Mouse (Mus musculus): Measurements from ENCODE around the gene Rab43. TPM values are rescaled to one million over a fixed set of nuclear protein-coding genes. Genes with fewer than 3 reads are reported as not detected.

The Rab43 gene
- polyA plus RNA-seq, 1 experiment = 14.8 TPM

DNA sequence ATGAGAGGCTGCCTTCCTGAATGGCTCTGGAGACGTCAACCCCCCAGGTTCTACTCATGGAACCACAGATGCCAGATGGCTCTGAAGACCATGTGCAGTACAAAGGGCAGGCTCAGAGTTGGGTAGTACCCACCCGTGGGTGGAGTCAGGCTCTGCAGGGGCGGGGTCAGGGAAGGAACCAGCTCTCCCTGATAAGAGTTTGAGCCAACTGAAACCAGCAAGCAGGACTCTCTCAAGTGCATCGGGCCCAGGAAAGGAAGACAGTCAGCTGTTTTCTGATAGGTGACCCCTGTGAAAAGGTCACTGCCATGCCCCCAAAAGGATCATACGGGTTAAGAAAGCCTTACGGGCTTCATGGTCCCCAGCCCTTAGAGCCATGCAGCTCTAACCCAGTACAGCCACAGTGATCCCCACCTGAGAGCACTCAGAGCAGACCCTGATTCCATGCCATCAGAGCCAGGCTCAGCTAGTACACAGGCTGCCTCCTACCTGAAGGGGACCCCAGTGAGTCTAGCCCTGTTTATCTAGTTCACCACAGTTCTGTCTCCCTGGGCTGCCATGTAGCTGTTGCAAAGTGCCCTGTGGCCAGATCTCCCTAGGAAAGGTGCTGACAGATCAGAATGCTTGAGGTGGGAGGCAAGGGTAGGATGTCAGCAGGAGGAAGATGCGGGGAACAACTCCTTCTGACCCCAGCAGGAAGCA is 21.0 kb downstream of the Rab43 start:
- H3K36me3 ChIP-seq (ENCODE audit: control insufficient read depth, insufficient read depth) = no peaks in the 10 kb centered on the region
- H3K79me2 ChIP-seq (ENCODE audit: control insufficient read depth, insufficient read depth) = no peaks in the 10 kb centered on the region
- no peak for TF ChIP-seq E2F4 (IDR thresholded peaks at IDR 0.05; ENCODE audit: insufficient read depth)
- TF ChIP-seq SRF (IDR thresholded peaks at IDR 0.05; ENCODE audit: control insufficient read depth, insufficient read length, low read depth) = no peak
- no peak for TF ChIP-seq MYOG (IDR thresholded peaks at IDR 0.05; ENCODE audit: control insufficient read depth in 1 of 3, insufficient read depth in 1 of 3, insufficient read length in 2 of 3, low read depth in 2 of 3)
- no peak for TF ChIP-seq MAX (IDR thresholded peaks at IDR 0.05; ENCODE audit: low read depth)
- TF ChIP-seq CEBPB (IDR thresholded peaks at IDR 0.05; ENCODE audit: insufficient read depth, poor library complexity, severe bottlenecking) = no peak
- no peak for TF ChIP-seq REST (IDR thresholded peaks at IDR 0.05; ENCODE audit: insufficient read depth, insufficient read length)
- TF ChIP-seq POLR2AphosphoS2 (IDR thresholded peaks at IDR 0.05; ENCODE audit: insufficient read length, low read depth) = no peak
- no peak for TF ChIP-seq POLR2A (IDR thresholded peaks at IDR 0.05; ENCODE audit: insufficient read length, low read depth)
- TF ChIP-seq TCF12 (IDR thresholded peaks at IDR 0.05; ENCODE audit: insufficient read depth, poor library complexity, severe bottlenecking) = no peak
- TF ChIP-seq MYOD1 (IDR thresholded peaks at IDR 0.05; ENCODE audit: control insufficient read depth in 1 of 3, insufficient read length in 2 of 3, low read depth in 2 of 3) = no peak
- TF ChIP-seq TCF3 (IDR thresholded peaks at IDR 0.05; ENCODE audit: insufficient read length, low read depth) = no peak
- TF ChIP-seq USF1 (IDR thresholded peaks at IDR 0.05; ENCODE audit: low read depth) = no peak
- no peaks in the 10 kb centered on the region for H3K27me3 ChIP-seq (ENCODE audit: control insufficient read depth, insufficient read depth, insufficient read length)
- no peak overlapping the region for H3ac ChIP-seq (ENCODE audit: control insufficient read depth, insufficient read length)
- no peak overlapping the region for H3K4me2 ChIP-seq (ENCODE audit: low read depth)
- H3K4me3 ChIP-seq = no peak overlapping the region

DNA sequence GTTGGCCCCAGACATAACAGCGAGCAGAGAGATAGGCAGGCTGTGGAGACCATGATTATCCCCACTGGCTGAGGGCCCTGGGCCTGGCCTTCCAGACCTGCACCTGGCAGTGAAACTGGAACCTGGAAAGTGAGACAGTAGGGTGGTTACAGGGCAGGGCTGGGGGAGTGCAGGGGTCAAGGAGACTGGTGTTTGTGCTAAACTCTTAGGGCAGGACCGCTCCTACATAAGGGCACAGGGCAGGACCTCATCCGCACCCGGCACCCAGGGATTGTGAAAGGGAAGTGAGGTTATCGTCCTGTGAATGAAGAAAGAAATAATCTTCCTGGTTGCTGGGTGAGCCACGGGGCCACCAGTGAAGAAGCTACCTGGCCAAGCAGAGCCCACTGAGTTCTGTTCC is 22.2 kb downstream of the Rab43 start:
- H3ac ChIP-seq (ENCODE audit: control insufficient read depth, insufficient read length) = no peak overlapping the region
- no peaks in the 10 kb centered on the region for H3K27me3 ChIP-seq (ENCODE audit: control insufficient read depth, insufficient read depth, insufficient read length)
- H3K79me2 ChIP-seq (ENCODE audit: control insufficient read depth, insufficient read depth) = no peaks in the 10 kb centered on the region
- H3K36me3 ChIP-seq (ENCODE audit: control insufficient read depth, insufficient read depth) = no peaks in the 10 kb centered on the region
- no peak for TF ChIP-seq POLR2A (IDR thresholded peaks at IDR 0.05; ENCODE audit: insufficient read length, low read depth)
- no peak for TF ChIP-seq E2F4 (IDR thresholded peaks at IDR 0.05; ENCODE audit: insufficient read depth)
- no peak for TF ChIP-seq USF1 (IDR thresholded peaks at IDR 0.05; ENCODE audit: low read depth)
- no peak for TF ChIP-seq REST (IDR thresholded peaks at IDR 0.05; ENCODE audit: insufficient read depth, insufficient read length)
- no peak for TF ChIP-seq MYOG (IDR thresholded peaks at IDR 0.05; ENCODE audit: control insufficient read depth in 1 of 3, insufficient read depth in 1 of 3, insufficient read length in 2 of 3, low read depth in 2 of 3)
- no peak for TF ChIP-seq POLR2AphosphoS2 (IDR thresholded peaks at IDR 0.05; ENCODE audit: insufficient read length, low read depth)
- TF ChIP-seq MAX (IDR thresholded peaks at IDR 0.05; ENCODE audit: low read depth) = no peak
- no peak for TF ChIP-seq CEBPB (IDR thresholded peaks at IDR 0.05; ENCODE audit: insufficient read depth, poor library complexity, severe bottlenecking)
- TF ChIP-seq TCF3 (IDR thresholded peaks at IDR 0.05; ENCODE audit: insufficient read length, low read depth) = no peak
- no peak for TF ChIP-seq TCF12 (IDR thresholded peaks at IDR 0.05; ENCODE audit: insufficient read depth, poor library complexity, severe bottlenecking)
- TF ChIP-seq MYOD1 (IDR thresholded peaks at IDR 0.05; ENCODE audit: control insufficient read depth in 1 of 3, insufficient read length in 2 of 3, low read depth in 2 of 3) = no peak
- TF ChIP-seq SRF (IDR thresholded peaks at IDR 0.05; ENCODE audit: control insufficient read depth, insufficient read length, low read depth) = no peak
- no peak overlapping the region for H3K4me2 ChIP-seq (ENCODE audit: low read depth)
- H3K4me3 ChIP-seq = no peak overlapping the region

DNA sequence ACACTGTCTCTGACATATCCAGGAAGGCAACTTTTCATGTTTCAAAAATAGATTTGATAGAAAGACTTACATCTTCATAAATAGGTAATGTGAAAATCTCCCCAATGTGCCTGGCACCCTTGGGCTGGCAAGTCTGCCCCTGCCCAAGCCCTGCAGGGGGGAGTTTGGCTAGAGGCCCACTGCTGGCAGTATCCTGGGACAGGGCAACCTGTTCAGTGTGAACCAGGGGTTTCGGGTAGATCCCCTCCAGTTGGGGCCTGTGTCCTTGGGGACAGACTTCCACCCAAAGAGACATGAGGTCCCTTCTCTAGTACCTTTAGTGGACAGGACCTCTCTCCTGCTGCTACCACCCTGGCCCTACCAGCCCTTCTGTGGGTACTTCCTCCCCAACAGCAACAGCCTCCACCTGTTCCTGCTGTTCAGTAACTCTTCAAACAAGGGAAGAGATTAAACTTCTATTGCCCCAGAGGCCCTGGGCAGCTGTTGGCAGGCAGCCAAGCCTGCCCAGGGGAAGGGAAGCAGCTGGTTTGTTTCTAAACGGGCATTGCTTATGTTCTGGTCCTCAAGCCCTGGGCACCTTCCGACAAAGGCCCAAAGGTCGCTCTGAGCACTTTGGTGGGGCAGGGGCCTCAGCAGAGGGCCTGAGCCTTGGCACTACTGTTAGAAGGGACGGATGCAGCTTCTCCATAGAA is 22.9 kb downstream of the Rab43 start:
- no peak for TF ChIP-seq REST (IDR thresholded peaks at IDR 0.05; ENCODE audit: insufficient read depth, insufficient read length)
- peak; percentile 68 to 89 (median 78) for TF ChIP-seq MYOG (IDR thresholded peaks at IDR 0.05; ENCODE audit: control insufficient read depth in 1 of 3, insufficient read depth in 1 of 3, insufficient read length in 2 of 3, low read depth in 2 of 3)
- no peak for TF ChIP-seq TCF3 (IDR thresholded peaks at IDR 0.05; ENCODE audit: insufficient read length, low read depth)
- TF ChIP-seq MAX (IDR thresholded peaks at IDR 0.05; ENCODE audit: low read depth) = no peak
- no peak for TF ChIP-seq USF1 (IDR thresholded peaks at IDR 0.05; ENCODE audit: low read depth)
- TF ChIP-seq TCF12 (IDR thresholded peaks at IDR 0.05; ENCODE audit: insufficient read depth, poor library complexity, severe bottlenecking) = peak; percentile 57
- TF ChIP-seq POLR2A (IDR thresholded peaks at IDR 0.05; ENCODE audit: insufficient read length, low read depth) = no peak
- TF ChIP-seq POLR2AphosphoS2 (IDR thresholded peaks at IDR 0.05; ENCODE audit: insufficient read length, low read depth) = no peak
- no peak for TF ChIP-seq SRF (IDR thresholded peaks at IDR 0.05; ENCODE audit: control insufficient read depth, insufficient read length, low read depth)
- no peak for TF ChIP-seq E2F4 (IDR thresholded peaks at IDR 0.05; ENCODE audit: insufficient read depth)
- TF ChIP-seq MYOD1 (IDR thresholded peaks at IDR 0.05; ENCODE audit: control insufficient read depth in 1 of 3, insufficient read length in 2 of 3, low read depth in 2 of 3) = peak; percentile 84 to 88 (median 88)
- no peak for TF ChIP-seq CEBPB (IDR thresholded peaks at IDR 0.05; ENCODE audit: insufficient read depth, poor library complexity, severe bottlenecking)
- no peaks in the 10 kb centered on the region for H3K79me2 ChIP-seq (ENCODE audit: control insufficient read depth, insufficient read depth)
- H3K4me3 ChIP-seq = no peak overlapping the region
- no peaks in the 10 kb centered on the region for H3K36me3 ChIP-seq (ENCODE audit: control insufficient read depth, insufficient read depth)
- H3K27me3 ChIP-seq (ENCODE audit: control insufficient read depth, insufficient read depth, insufficient read length) = no peaks in the 10 kb centered on the region
- H3K4me2 ChIP-seq (ENCODE audit: low read depth) = no peak overlapping the region
- H3ac ChIP-seq (ENCODE audit: control insufficient read depth, insufficient read length) = no peak overlapping the region

DNA sequence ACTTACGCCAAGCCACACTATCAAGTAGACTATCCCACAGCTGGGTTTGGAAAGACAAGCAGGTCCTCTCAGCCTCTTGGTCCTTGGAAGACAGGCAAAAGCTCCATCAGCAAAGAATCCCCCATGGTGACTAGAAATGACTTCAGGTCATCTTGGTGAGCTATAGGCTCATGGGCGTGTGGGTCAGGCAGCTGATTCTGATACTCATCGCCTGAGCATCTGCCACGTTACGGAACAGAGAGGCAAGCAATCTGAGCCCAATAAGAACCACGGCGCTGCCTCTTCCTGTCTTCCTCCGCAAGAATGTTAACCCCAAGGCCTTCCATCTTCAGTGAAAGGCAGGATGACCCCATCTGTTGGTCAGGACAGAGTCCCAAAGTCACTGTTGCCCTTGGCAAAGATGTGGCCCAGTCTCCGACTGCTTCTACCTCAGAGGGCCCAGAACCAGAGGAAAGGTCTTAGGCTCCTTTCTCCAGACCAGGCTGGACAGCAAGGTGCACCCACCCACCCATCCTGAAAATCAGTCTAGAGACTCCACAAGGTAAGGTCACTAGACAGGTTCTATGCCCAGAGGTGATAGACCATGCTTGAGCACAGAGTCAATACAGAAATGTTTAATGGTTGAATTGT is 23.6 kb downstream of the Rab43 start:
- Histone ChIP-seq H3K79me2 (ENCODE audit: control insufficient read depth, insufficient read depth) (no peaks in the 10 kb centered on the region), H3K4me3 (no peak overlapping the region), H3K36me3 (ENCODE audit: control insufficient read depth, insufficient read depth) (no peaks in the 10 kb centered on the region), H3K4me2 (ENCODE audit: low read depth) (no peak overlapping the region), H3K27me3 (ENCODE audit: control insufficient read depth, insufficient read depth, insufficient read length) (no peaks in the 10 kb centered on the region), H3ac (ENCODE audit: control insufficient read depth, insufficient read length) (no peak overlapping the region)
- TF ChIP-seq MAX (IDR thresholded peaks at IDR 0.05; ENCODE audit: low read depth) (no peak), POLR2AphosphoS2 (IDR thresholded peaks at IDR 0.05; ENCODE audit: insufficient read length, low read depth) (no peak), SRF (IDR thresholded peaks at IDR 0.05; ENCODE audit: control insufficient read depth, insufficient read length, low read depth) (no peak), TCF12 (IDR thresholded peaks at IDR 0.05; ENCODE audit: insufficient read depth, poor library complexity, severe bottlenecking) (no peak), E2F4 (IDR thresholded peaks at IDR 0.05; ENCODE audit: insufficient read depth) (no peak), USF1 (IDR thresholded peaks at IDR 0.05; ENCODE audit: low read depth) (no peak), REST (IDR thresholded peaks at IDR 0.05; ENCODE audit: insufficient read depth, insufficient read length) (no peak), CEBPB (IDR thresholded peaks at IDR 0.05; ENCODE audit: insufficient read depth, poor library complexity, severe bottlenecking) (no peak), MYOG (IDR thresholded peaks at IDR 0.05; ENCODE audit: control insufficient read depth in 1 of 3, insufficient read depth in 1 of 3, insufficient read length in 2 of 3, low read depth in 2 of 3) (no peak), MYOD1 (IDR thresholded peaks at IDR 0.05; ENCODE audit: control insufficient read depth in 1 of 3, insufficient read length in 2 of 3, low read depth in 2 of 3) (no peak), POLR2A (IDR thresholded peaks at IDR 0.05; ENCODE audit: insufficient read length, low read depth) (no peak), TCF3 (IDR thresholded peaks at IDR 0.05; ENCODE audit: insufficient read length, low read depth) (no peak)

All from myocyte (in vitro differentiated cells).